Mouse (Mus musculus) embryonic facial prominence, embryonic 12.5 days (tissue): ENCODE measurements around the gene Msl2. TPM values are rescaled to one million over a fixed set of nuclear protein-coding genes. Genes with fewer than 3 reads are reported as not detected.

Experiments used
- ATAC-seq: fragments of 200-750 bp; cut with Nextera tagmentation; 2 replicates; pipeline ENCODE4 v1.8.0; 2017; ENCODE audit not compliant: insufficient number of reproducible peaks, insufficient read depth, low FRiP score, low TSS enrichment
- H3K27ac ChIP-seq: fragments of 300-500 bp; sonication (generic); 2 replicates; pipeline ENCODE4 v1.5.1; 2016; ENCODE audit warnings: mild to moderate bottlenecking
- H3K27me3 ChIP-seq: fragments of 300-500 bp; sonication (generic); 2 replicates; pipeline ENCODE4 v1.6.1; 2016; ENCODE audit warnings: mild to moderate bottlenecking, moderate library complexity
- H3K36me3 ChIP-seq: fragments of 300-500 bp; sonication (generic); 2 replicates; pipeline ENCODE4 v1.6.1; 2016; ENCODE audit warnings: mild to moderate bottlenecking
- H3K4me1 ChIP-seq: fragments of 300-500 bp; sonication (generic); 2 replicates; pipeline ENCODE4 v1.6.1; 2016
- H3K4me2 ChIP-seq: fragments of 300-500 bp; sonication (generic); replicated peaks from 2 replicates; pipeline ENCODE4 v1.6.1; 2016; ENCODE audit warnings: mild to moderate bottlenecking, moderate library complexity
- H3K4me3 ChIP-seq: fragments of 300-500 bp; sonication (generic); 2 replicates; pipeline ENCODE4 v1.5.1; 2016; ENCODE audit warnings: mild to moderate bottlenecking
- H3K9ac ChIP-seq: fragments of 300-500 bp; sonication (generic); 2 replicates; pipeline ENCODE4 v1.6.1; 2016; ENCODE audit warnings: mild to moderate bottlenecking, moderate library complexity
- H3K9me3 ChIP-seq: fragments of 300-500 bp; sonication (generic); 2 replicates; pipeline ENCODE4 v1.6.1; 2016; ENCODE audit warnings: mild to moderate bottlenecking, moderate library complexity
- WGBS: fragments of 180-500 bp; shearing (Covaris S2); methylation state at CpG from one replicate; pipeline ENCODE4 v1.1.7; 2016; 5-methylcytosine and 5-hydroxymethylcytosine counted together
- polyA plus RNA-seq: library from polyadenylated mRNA; unstranded; fragments of >200 nt; fragmentation: Nextera tagmentation; extraction: Ambion mirVana; gene quantifications from 2 replicates; pipeline ENCODE4 v1.2.1, GENCODE M21; 2016

Msl2 gene
- polyA plus RNA-seq, 1 experiment from 2014 or later, result 10.4 TPM

DNA sequence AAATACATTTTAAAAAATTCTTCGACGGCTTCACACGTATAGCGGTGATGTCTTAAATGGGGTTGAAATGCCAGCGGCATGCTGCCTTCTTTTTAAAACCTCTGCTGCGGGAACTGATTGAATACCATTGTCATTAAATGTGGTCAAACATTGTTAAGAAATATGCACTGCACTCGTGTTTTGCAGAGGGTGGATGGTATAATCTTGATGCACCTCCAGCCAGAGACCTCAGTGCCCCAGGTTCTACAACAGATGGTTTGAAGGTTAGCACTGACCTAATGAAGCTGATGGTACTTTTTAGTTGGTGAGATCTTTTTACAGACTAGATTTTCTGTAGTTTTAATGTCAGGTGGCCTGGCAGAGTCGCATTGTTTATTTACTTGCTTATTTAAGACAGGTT, 1.8 kb downstream of the Msl2 start:
- no peak for ATAC-seq
- Histone ChIP-seq H3K27ac (no peak overlapping the region), H3K27me3 (no peaks in the 10 kb centered on the region), H3K36me3 (no peaks in the 10 kb centered on the region), H3K4me3 (peak overlapping the region; percentile 97), H3K9me3 (no peaks in the 10 kb centered on the region), H3K4me1 (peaks cover 20% of the 10 kb centered on the region), H3K4me2 (peak overlapping the region; percentile 92), H3K9ac (peak overlapping the region; percentile 99)
- WGBS, result 1% methylated on average over 8 of the region's 8 CpGs

DNA sequence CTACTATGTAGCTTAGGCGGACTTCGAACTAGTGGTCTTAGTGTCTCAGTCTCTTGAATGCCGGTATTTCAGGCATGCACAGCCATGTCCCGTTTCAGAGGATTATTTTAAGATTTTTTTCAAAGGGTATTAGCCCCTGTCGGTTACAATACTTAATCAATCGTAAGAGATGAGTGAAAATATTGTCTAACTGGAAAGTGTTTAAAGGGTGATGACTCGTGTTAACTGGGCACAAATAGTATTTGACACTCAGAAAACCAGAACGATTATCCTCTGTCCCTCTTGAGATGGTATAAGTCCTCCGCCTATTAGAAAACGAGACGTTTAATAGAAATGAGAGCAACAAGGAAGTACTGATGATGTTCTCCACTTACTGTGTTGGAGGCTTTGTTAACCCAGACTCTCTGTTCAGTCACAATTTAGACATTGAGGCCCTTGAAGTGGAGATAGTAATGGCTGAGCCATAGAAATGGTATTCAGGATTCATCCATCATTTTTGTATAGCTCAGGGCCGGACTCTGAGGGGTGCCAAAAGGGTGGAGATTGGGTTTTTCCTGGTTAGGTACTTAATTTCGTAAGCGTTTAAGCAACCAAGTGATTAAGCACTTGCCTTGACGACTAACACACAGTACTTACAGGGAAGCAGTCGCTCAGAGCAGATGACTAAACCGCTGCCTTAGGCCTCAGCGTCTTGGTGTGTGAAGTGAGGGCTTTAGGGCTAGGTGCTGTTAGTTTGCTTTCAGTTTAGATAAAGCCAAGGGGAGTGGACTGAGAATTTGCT, 2.4 kb downstream of the Msl2 start:
- no peaks in the 10 kb centered on the region for H3K9me3 ChIP-seq
- ATAC-seq, result no peak
- 1% methylated on average over 18 of the region's 18 CpGs for WGBS
- peak overlapping the region; percentile 97 for H3K4me3 ChIP-seq
- no peak overlapping the region for H3K27ac ChIP-seq
- no peaks in the 10 kb centered on the region for H3K36me3 ChIP-seq
- H3K27me3 ChIP-seq, result no peaks in the 10 kb centered on the region
- H3K4me2 ChIP-seq, result peak overlapping the region; percentile 92
- H3K4me1 ChIP-seq, result peaks cover 20% of the 10 kb centered on the region
- peak overlapping the region; percentile 99 for H3K9ac ChIP-seq

DNA sequence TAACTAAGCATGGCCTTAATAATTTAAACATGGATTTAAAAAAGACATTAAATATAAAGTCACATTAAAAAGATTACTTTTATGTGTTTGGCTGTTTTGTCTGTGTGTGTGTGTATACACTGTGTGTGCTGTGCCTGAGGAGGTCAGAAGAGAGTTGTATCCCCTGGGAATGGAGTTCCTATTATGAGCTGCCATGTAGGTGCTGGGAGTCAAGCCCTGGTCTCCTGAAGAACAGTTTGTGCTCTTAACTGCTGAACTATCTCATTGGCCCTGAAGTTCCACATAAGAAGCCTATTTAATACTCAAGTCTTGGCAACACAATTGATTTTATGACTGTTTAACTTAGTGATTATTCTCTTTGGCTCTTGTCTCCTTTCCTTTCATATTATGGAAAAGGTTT, 3.6 kb downstream of the Msl2 start:
- H3K4me1 ChIP-seq, result peaks cover 20% of the 10 kb centered on the region
- no peaks in the 10 kb centered on the region for H3K9me3 ChIP-seq
- H3K4me2 ChIP-seq, result peak overlapping the region; percentile 92
- peak overlapping the region; percentile 99 for H3K9ac ChIP-seq
- no peak for ATAC-seq
- no peak overlapping the region for H3K27ac ChIP-seq
- H3K27me3 ChIP-seq, result no peaks in the 10 kb centered on the region
- H3K36me3 ChIP-seq, result no peaks in the 10 kb centered on the region
- H3K4me3 ChIP-seq, result peak overlapping the region; percentile 97

DNA sequence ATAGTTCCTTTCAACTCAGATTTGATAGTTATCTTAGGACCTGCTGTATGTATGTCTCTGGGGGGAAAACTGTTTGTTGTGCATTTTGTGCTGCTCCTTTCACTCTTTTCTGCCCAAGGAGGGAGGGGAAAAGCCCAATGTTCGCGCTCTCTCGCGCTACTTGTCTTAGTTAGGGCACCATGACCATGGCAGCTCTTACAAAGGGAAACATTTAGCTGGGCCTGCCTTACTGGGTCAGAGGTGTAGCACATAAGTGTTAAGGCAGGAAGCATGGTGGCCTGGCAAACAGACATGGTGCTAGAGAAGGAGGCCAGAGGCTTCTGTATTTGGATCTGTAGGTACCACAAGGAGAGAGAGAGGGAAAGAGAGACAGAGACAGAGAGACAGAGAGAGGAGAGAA, 4.7 kb downstream of the Msl2 start:
- Histone ChIP-seq H3K27me3 (no peaks in the 10 kb centered on the region), H3K36me3 (0 out of 2 replicates have a peak, but pooled peaks cover 2% of the 10 kb centered on the region), H3K9me3 (no peaks in the 10 kb centered on the region), H3K4me3 (peak overlapping the region; percentile 22; the same call in 1 of the 2 replicates), H3K4me2 (peak overlapping the region; percentile 46), H3K27ac (no peak overlapping the region), H3K4me1 (peaks cover 20% of the 10 kb centered on the region), H3K9ac (no peak overlapping the region)
- 70% methylated on average over 4 of the region's 4 CpGs for WGBS
- ATAC-seq, result no peak

DNA sequence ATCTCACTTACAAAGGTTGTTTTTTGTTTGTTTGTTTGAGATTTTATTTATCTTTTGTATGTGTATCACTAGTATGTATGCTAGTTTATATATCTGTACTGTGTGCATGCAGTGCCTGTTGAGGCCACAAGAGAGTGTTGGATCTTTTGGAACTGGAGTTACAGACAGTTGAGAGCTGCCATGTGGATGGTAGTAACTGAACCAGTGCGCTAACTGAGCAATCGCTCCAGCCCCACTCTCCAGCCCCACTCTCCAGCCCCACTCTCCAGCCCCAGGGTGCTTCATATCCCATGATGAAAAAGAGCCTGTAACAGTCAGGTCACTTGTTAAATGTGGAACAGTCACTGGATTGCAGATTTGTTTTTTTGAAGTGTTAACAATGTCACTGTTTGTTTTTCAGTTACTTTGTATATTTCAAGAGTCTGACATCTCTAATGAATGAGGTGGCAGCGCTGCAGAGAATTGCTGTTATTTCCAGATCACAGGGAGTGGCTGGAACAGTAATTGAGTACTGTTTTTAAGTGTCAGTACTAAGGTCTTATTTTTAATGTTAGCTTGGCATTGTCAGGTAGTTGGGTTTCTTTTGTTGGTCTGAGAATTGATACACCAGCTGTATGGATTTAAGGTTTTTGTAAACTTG, 6.3 kb downstream of the Msl2 start:
- 0 out of 2 replicates have a peak, but pooled peaks cover 4% of the 10 kb centered on the region for H3K36me3 ChIP-seq
- ATAC-seq, result no peak
- H3K4me1 ChIP-seq, result peaks cover 20% of the 10 kb centered on the region
- WGBS, result 83% methylated on average over 3 of the region's 3 CpGs
- no peak overlapping the region for H3K4me3 ChIP-seq
- H3K27ac ChIP-seq, result no peak overlapping the region
- H3K9me3 ChIP-seq, result no peaks in the 10 kb centered on the region
- no peak overlapping the region for H3K4me2 ChIP-seq
- no peak overlapping the region for H3K9ac ChIP-seq
- H3K27me3 ChIP-seq, result no peaks in the 10 kb centered on the region

DNA sequence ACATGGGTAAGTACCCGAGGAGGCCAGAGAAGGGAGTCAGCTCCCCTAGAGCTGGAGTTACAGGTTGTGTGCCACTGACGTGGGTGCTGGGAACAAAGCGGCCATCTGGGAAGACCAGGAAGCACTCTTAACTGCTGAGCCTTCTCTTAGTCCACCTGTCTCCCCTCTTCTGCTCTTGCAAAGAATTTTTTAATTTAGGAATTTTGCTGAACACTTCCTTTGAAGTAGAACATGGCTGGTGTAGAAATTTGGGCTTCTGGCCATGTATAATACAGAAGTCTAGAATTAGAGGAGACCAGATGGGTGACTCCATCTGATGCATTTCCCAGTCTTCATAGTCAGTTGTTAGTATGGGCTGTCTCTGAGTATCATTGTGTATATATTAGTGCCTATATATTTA, 9.8 kb downstream of the Msl2 start:
- Histone ChIP-seq H3K4me1 (peaks cover 9% of the 10 kb centered on the region), H3K27me3 (no peaks in the 10 kb centered on the region), H3K36me3 (0 out of 2 replicates have a peak, but pooled peaks cover 4% of the 10 kb centered on the region), H3K4me3 (no peak overlapping the region), H3K4me2 (no peak overlapping the region), H3K27ac (no peak overlapping the region), H3K9ac (no peak overlapping the region), H3K9me3 (no peaks in the 10 kb centered on the region)
- ATAC-seq, result no peak
- WGBS, result 91% methylated on average over 3 of the region's 3 CpGs

DNA sequence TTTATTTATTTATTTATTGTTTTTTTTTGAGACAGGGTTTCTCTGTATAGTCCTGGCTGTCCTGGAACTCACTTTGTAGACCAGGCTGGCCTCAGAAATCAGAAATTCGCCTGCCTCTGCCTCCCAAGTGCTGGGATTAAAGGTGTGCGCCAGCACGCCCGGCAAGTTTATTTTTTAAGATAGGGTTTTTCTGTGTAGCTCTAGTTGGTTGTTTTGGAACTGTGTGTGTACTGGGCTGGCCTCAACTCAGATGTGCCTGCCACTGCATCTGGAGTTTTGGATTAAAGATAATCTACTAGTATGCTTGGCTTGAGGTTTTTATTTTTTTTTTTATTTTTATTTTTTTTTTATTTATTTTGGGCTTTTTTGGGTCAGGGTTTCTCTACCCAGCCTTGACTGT, 21.5 kb downstream of the Msl2 start:
- 94% methylated on average over 4 of the region's 4 CpGs for WGBS
- peaks cover 4% of the 10 kb centered on the region; the same call in 1 of the 2 replicates for H3K36me3 ChIP-seq
- no peak overlapping the region for H3K9ac ChIP-seq
- H3K27ac ChIP-seq, result no peak overlapping the region
- no peaks in the 10 kb centered on the region for H3K9me3 ChIP-seq
- H3K27me3 ChIP-seq, result no peaks in the 10 kb centered on the region
- no peak overlapping the region for H3K4me3 ChIP-seq
- no peak for ATAC-seq
- no peak overlapping the region for H3K4me2 ChIP-seq
- no peaks in the 10 kb centered on the region for H3K4me1 ChIP-seq

DNA sequence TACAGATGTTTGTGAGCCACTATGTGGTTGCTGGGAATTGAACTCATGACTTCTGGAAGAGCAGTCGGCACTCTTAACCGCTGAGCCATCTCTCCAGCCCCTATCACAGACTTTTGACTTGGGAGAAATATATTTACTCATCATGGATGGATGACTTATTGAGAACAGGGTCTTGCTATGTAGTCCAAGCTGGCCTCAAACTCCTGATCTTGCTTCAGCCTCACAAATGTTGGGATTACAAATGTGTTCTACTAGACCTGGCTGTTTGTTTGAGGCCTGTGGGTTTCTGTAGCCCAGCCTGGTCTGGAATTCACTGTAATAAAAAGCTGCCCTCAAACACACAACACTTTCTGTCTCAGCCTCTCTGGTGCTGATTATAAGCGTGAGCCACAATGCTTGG, 22.6 kb downstream of the Msl2 start:
- ATAC-seq, result no peak
- Histone ChIP-seq H3K36me3 (peaks cover 15% of the 10 kb centered on the region), H3K27ac (no peak overlapping the region), H3K9ac (no peak overlapping the region), H3K4me3 (no peak overlapping the region), H3K27me3 (no peaks in the 10 kb centered on the region), H3K4me1 (no peaks in the 10 kb centered on the region), H3K9me3 (no peaks in the 10 kb centered on the region), H3K4me2 (no peak overlapping the region)
- 99% methylated on average over 3 of the region's 3 CpGs for WGBS

DNA sequence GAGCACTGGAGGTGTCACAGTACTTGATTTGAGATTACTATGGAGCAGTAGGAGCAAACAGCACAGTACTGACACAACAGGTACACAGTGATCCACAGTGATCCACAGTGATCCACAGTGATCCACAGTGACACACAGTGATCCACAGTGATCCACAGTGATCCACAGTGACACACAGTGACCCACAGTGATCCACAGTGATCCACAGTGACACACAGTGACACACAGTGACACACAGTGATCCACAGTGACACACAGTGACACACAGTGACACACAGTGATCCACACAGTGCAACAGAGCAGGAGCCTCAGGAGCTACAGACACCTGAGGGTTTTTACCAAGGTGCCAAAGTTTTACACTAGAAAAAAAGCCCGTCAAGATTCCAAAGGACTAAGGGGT, 23.6 kb downstream of the Msl2 start:
- H3K4me2 ChIP-seq, result no peak overlapping the region
- ATAC-seq, result no peak
- no peak overlapping the region for H3K9ac ChIP-seq
- no peak overlapping the region for H3K4me3 ChIP-seq
- H3K9me3 ChIP-seq, result no peaks in the 10 kb centered on the region
- 74% methylated on average over 1 of the region's 1 CpGs for WGBS
- H3K4me1 ChIP-seq, result no peaks in the 10 kb centered on the region
- H3K27me3 ChIP-seq, result no peaks in the 10 kb centered on the region
- peaks cover 22% of the 10 kb centered on the region for H3K36me3 ChIP-seq
- H3K27ac ChIP-seq, result no peak overlapping the region

DNA sequence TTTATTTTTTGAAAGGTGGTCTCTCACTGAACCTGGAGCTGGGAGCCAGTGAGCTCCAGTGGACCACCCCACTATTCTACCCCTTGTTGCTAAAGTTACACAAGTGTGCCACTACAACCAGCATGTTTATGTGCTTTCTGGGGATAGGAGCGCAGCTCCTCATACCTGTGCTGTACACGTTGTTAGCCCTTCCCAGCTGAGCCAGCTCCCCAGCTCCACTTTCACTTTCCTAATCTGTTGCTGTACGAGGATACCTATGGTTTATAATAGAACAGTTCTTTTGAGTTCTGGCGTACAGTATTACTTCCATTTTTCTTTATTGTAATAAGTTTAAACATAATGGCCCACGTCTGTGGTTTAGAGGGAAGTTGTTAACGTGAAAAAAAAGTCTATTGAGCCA, 25.5 kb downstream of the Msl2 start:
- Histone ChIP-seq H3K9ac (no peak overlapping the region), H3K27ac (no peak overlapping the region), H3K36me3 (peaks cover 22% of the 10 kb centered on the region), H3K27me3 (no peaks in the 10 kb centered on the region), H3K4me1 (no peaks in the 10 kb centered on the region), H3K4me3 (no peak overlapping the region), H3K9me3 (no peaks in the 10 kb centered on the region), H3K4me2 (no peak overlapping the region)
- 90% methylated on average over 6 of the region's 6 CpGs for WGBS
- no peak for ATAC-seq

DNA sequence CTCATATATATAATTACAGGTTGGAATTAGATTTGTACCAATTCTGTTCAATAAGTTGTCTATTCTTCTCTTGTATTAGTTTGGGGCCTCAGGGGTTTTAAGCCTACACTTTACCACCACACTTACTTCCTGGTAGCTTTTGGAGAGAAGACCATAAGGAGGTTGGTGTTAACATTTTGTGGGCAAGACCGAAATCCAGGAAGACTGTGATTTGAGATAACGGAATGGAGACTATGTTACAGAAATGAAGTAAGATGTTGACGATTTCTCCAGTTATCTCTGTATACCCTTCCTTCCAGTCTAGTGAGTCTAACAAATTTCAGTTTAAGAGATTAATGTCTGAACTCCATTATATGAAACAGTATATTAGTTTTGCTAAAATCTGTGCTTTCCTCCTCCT, 26.3 kb downstream of the Msl2 start:
- peaks cover 22% of the 10 kb centered on the region for H3K36me3 ChIP-seq
- no peak overlapping the region for H3K4me3 ChIP-seq
- no peak overlapping the region for H3K9ac ChIP-seq
- no peak overlapping the region for H3K27ac ChIP-seq
- no peaks in the 10 kb centered on the region for H3K9me3 ChIP-seq
- no peak for ATAC-seq
- H3K27me3 ChIP-seq, result no peaks in the 10 kb centered on the region
- H3K4me1 ChIP-seq, result no peaks in the 10 kb centered on the region
- 95% methylated on average over 3 of the region's 3 CpGs for WGBS
- H3K4me2 ChIP-seq, result no peak overlapping the region

DNA sequence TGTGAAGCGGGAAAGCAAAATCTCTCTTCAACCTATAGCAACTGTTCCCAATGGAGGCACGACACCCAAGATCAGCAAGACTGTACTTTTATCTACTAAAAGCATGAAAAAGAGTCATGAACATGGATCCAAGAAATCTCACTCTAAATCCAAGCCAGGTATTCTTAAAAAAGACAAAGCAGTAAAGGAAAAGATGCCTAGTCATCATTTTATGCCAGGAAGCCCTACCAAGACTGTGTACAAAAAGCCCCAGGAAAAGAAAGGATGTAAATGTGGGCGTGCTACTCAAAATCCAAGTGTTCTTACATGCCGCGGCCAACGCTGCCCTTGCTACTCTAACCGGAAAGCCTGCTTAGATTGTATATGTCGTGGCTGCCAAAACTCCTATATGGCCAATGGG, 27.6 kb downstream of the Msl2 start:
- Histone ChIP-seq H3K27ac (no peak overlapping the region), H3K9me3 (no peaks in the 10 kb centered on the region), H3K4me1 (no peaks in the 10 kb centered on the region), H3K27me3 (no peaks in the 10 kb centered on the region), H3K4me2 (no peak overlapping the region), H3K4me3 (no peak overlapping the region), H3K36me3 (peaks cover 22% of the 10 kb centered on the region), H3K9ac (no peak overlapping the region)
- 94% methylated on average over 8 of the region's 8 CpGs for WGBS
- ATAC-seq, result no peak
